Mouse (Mus musculus) heart, embryonic 12.5 days (tissue): Measurements from ENCODE around the gene Cobl. TPM values are rescaled to one million over a fixed set of nuclear protein-coding genes. Genes with fewer than 3 reads are reported as not detected.

Experiments used
- ATAC-seq: fragments of 200-750 bp; cut with Nextera tagmentation; 2 replicates; pipeline ENCODE4 v1.8.0; 2017; ENCODE audit warnings: moderate TSS enrichment, moderate library complexity; ENCODE audit not compliant: insufficient number of reproducible peaks, low FRiP score
- H3K27ac ChIP-seq: fragments of 300-500 bp; sonication (generic); 2 replicates; pipeline ENCODE4 v1.5.1; 2016; ENCODE audit warnings: mild to moderate bottlenecking, moderate library complexity; ENCODE audit not compliant: poor library complexity, severe bottlenecking
- H3K27me3 ChIP-seq: fragments of 300-500 bp; sonication (generic); replicated peaks from 2 replicates; pipeline ENCODE4 v1.6.1; 2016; ENCODE audit warnings: mild to moderate bottlenecking, moderate library complexity
- H3K36me3 ChIP-seq: fragments of 300-500 bp; sonication (generic); 2 replicates; pipeline ENCODE4 v1.6.1; 2016; ENCODE audit warnings: mild to moderate bottlenecking, moderate library complexity
- H3K4me1 ChIP-seq: fragments of 300-500 bp; sonication (generic); replicated peaks from 2 replicates; pipeline ENCODE4 v1.6.1; 2016; ENCODE audit warnings: mild to moderate bottlenecking
- H3K4me2 ChIP-seq: fragments of 300-500 bp; sonication (generic); 2 replicates; pipeline ENCODE4 v1.6.1; 2016; ENCODE audit warnings: mild to moderate bottlenecking, moderate library complexity
- H3K4me3 ChIP-seq: fragments of 300-500 bp; sonication (generic); 2 replicates; pipeline ENCODE4 v1.5.1; 2016; ENCODE audit warnings: mild to moderate bottlenecking
- H3K9ac ChIP-seq: fragments of 300-500 bp; sonication (generic); 2 replicates; pipeline ENCODE4 v1.6.1; 2016; ENCODE audit warnings: mild to moderate bottlenecking, moderate library complexity
- H3K9me3 ChIP-seq: fragments of 300-500 bp; sonication (generic); replicated peaks from 2 replicates; pipeline ENCODE4 v1.6.1; 2016; ENCODE audit warnings: mild to moderate bottlenecking, moderate library complexity
- WGBS: fragments of 180-500 bp; shearing (Covaris S2); methylation state at CpG from one replicate; pipeline ENCODE4 v1.1.7; 2016; 5-methylcytosine and 5-hydroxymethylcytosine counted together
- polyA plus RNA-seq: library from polyadenylated mRNA; unstranded; fragments of >200 nt; fragmentation: Nextera tagmentation; extraction: Ambion mirVana; gene quantifications from 2 replicates; pipeline ENCODE4 v1.2.1, GENCODE M21; 2016

Cobl gene
- polyA plus RNA-seq, 1 experiment from 2014 or later: 39.4 TPM

- 74% methylated on average over 3 of the region's 3 CpGs for WGBS
- Histone ChIP-seq H3K36me3 (no peaks in the 10 kb centered on the region), H3K27me3 (no peaks in the 10 kb centered on the region), H3K9me3 (no peaks in the 10 kb centered on the region), H3K4me1 (peaks cover 28% of the 10 kb centered on the region), H3K9ac (no peak overlapping the region), H3K27ac (no peak overlapping the region), H3K4me2 (no peak overlapping the region), H3K4me3 (no peak overlapping the region)
- ATAC-seq: no peak
Measured at GRCm38 (mm10) chr11:12420146-12420545, 44.6 kb downstream of the Cobl start.

GRCm38 (mm10) chr11:12416899-12417298, 47.9 kb downstream of the Cobl start:
- no peak overlapping the region for H3K4me3 ChIP-seq
- no peaks in the 10 kb centered on the region for H3K9me3 ChIP-seq
- H3K36me3 ChIP-seq: no peaks in the 10 kb centered on the region
- no peaks in the 10 kb centered on the region for H3K27me3 ChIP-seq
- peaks cover 19% of the 10 kb centered on the region for H3K4me1 ChIP-seq
- no peak overlapping the region for H3K9ac ChIP-seq
- ATAC-seq: no peak
- 73% methylated on average over 7 of the region's 7 CpGs for WGBS
- no peak overlapping the region for H3K4me2 ChIP-seq
- no peak overlapping the region for H3K27ac ChIP-seq

- Histone ChIP-seq H3K27me3 (no peaks in the 10 kb centered on the region), H3K4me3 (no peak overlapping the region), H3K4me2 (no peak overlapping the region), H3K27ac (no peak overlapping the region), H3K9ac (no peak overlapping the region), H3K9me3 (no peaks in the 10 kb centered on the region), H3K36me3 (no peaks in the 10 kb centered on the region), H3K4me1 (peaks cover 9% of the 10 kb centered on the region)
- ATAC-seq: no peak
- 74% methylated on average over 3 of the region's 3 CpGs for WGBS
Measured at GRCm38 (mm10) chr11:12415329-12415728, 49.4 kb downstream of the Cobl start.

GRCm38 (mm10) chr11:12411950-12412349, 52.8 kb downstream of the Cobl start:
- no peak for ATAC-seq
- H3K4me3 ChIP-seq: no peak overlapping the region
- H3K9me3 ChIP-seq: no peaks in the 10 kb centered on the region
- WGBS: 66% methylated on average over 1 of the region's 1 CpGs
- no peaks in the 10 kb centered on the region for H3K27me3 ChIP-seq
- no peak overlapping the region for H3K4me2 ChIP-seq
- H3K9ac ChIP-seq: no peak overlapping the region
- no peaks in the 10 kb centered on the region for H3K36me3 ChIP-seq
- H3K27ac ChIP-seq: no peak overlapping the region
- no peaks in the 10 kb centered on the region for H3K4me1 ChIP-seq

- no peak overlapping the region for H3K4me3 ChIP-seq
- H3K36me3 ChIP-seq: no peaks in the 10 kb centered on the region
- no peak overlapping the region for H3K4me2 ChIP-seq
- ATAC-seq: no peak
- no peaks in the 10 kb centered on the region for H3K4me1 ChIP-seq
- H3K9ac ChIP-seq: no peak overlapping the region
- H3K27ac ChIP-seq: no peak overlapping the region
- H3K9me3 ChIP-seq: no peaks in the 10 kb centered on the region
- H3K27me3 ChIP-seq: no peaks in the 10 kb centered on the region
- WGBS: 83% methylated on average over 4 of the region's 4 CpGs
Measured at GRCm38 (mm10) chr11:12411075-12411807, 53.5 kb downstream of the Cobl start.

GRCm38 (mm10) chr11:12409463-12409862, 55.3 kb downstream of the Cobl start:
- no peaks in the 10 kb centered on the region for H3K27me3 ChIP-seq
- H3K27ac ChIP-seq: no peak overlapping the region
- H3K4me2 ChIP-seq: no peak overlapping the region
- 68% methylated on average over 4 of the region's 4 CpGs for whole genome bisulfite sequencing
- H3K4me1 ChIP-seq: no peaks in the 10 kb centered on the region
- no peaks in the 10 kb centered on the region for H3K36me3 ChIP-seq
- H3K9ac ChIP-seq: no peak overlapping the region
- no peak for ATAC-seq
- H3K9me3 ChIP-seq: no peaks in the 10 kb centered on the region
- no peak overlapping the region for H3K4me3 ChIP-seq

GRCm38 (mm10) chr11:12407834-12408233, 56.9 kb downstream of the Cobl start:
- Histone ChIP-seq H3K36me3 (no peaks in the 10 kb centered on the region), H3K4me1 (no peaks in the 10 kb centered on the region), H3K4me3 (no peak overlapping the region), H3K9ac (no peak overlapping the region), H3K9me3 (no peaks in the 10 kb centered on the region), H3K4me2 (no peak overlapping the region), H3K27me3 (no peaks in the 10 kb centered on the region), H3K27ac (no peak overlapping the region)
- ATAC-seq: no peak
- WGBS: 76% methylated on average over 6 of the region's 6 CpGs

GRCm38 (mm10) chr11:12399903-12400302, 64.9 kb downstream of the Cobl start:
- Histone ChIP-seq H3K4me3 (no peak overlapping the region), H3K4me2 (no peak overlapping the region), H3K27me3 (no peaks in the 10 kb centered on the region), H3K9ac (no peak overlapping the region), H3K4me1 (peaks cover 22% of the 10 kb centered on the region), H3K36me3 (no peaks in the 10 kb centered on the region), H3K9me3 (no peaks in the 10 kb centered on the region), H3K27ac (no peak overlapping the region)
- WGBS: 81% methylated on average over 2 of the region's 2 CpGs
- ATAC-seq: no peak

GRCm38 (mm10) chr11:12396196-12396595, 68.6 kb downstream of the Cobl start:
- Histone ChIP-seq H3K36me3 (no peaks in the 10 kb centered on the region), H3K9ac (no peak overlapping the region), H3K4me2 (no peak overlapping the region), H3K4me3 (no peak overlapping the region), H3K27ac (no peak overlapping the region; the same call in 1 of the 2 replicates), H3K4me1 (peaks cover 41% of the 10 kb centered on the region), H3K9me3 (no peaks in the 10 kb centered on the region), H3K27me3 (no peaks in the 10 kb centered on the region)
- ATAC-seq: no peak

GRCm38 (mm10) chr11:12394701-12395100, 70.1 kb downstream of the Cobl start:
- Histone ChIP-seq H3K4me2 (no peak overlapping the region), H3K36me3 (no peaks in the 10 kb centered on the region), H3K9ac (no peak overlapping the region), H3K4me3 (no peak overlapping the region), H3K9me3 (no peaks in the 10 kb centered on the region), H3K27ac (peak overlapping the region; percentile 55), H3K4me1 (peaks cover 41% of the 10 kb centered on the region), H3K27me3 (no peaks in the 10 kb centered on the region)
- ATAC-seq: no peak
- 44% methylated on average over 1 of the region's 1 CpGs for whole genome bisulfite sequencing

GRCm38 (mm10) chr11:12394151-12394550, 70.6 kb downstream of the Cobl start:
- no peaks in the 10 kb centered on the region for H3K36me3 ChIP-seq
- peaks cover 41% of the 10 kb centered on the region for H3K4me1 ChIP-seq
- H3K9me3 ChIP-seq: no peaks in the 10 kb centered on the region
- no peak overlapping the region for H3K4me3 ChIP-seq
- no peak for ATAC-seq
- peak overlapping the region; percentile 64 for H3K27ac ChIP-seq
- H3K9ac ChIP-seq: no peak overlapping the region
- 36% methylated on average over 3 of the region's 3 CpGs for WGBS
- H3K27me3 ChIP-seq: no peaks in the 10 kb centered on the region
- H3K4me2 ChIP-seq: no peak overlapping the region; the same call in 1 of the 2 replicates

GRCm38 (mm10) chr11:12384826-12385225, 79.9 kb downstream of the Cobl start:
- H3K4me1 ChIP-seq: peaks cover 18% of the 10 kb centered on the region
- H3K4me3 ChIP-seq: no peak overlapping the region
- no peak overlapping the region for H3K27ac ChIP-seq
- no peak for ATAC-seq
- H3K4me2 ChIP-seq: no peak overlapping the region
- H3K9me3 ChIP-seq: no peaks in the 10 kb centered on the region
- WGBS: 63% methylated on average over 2 of the region's 2 CpGs
- no peak overlapping the region for H3K9ac ChIP-seq
- no peaks in the 10 kb centered on the region for H3K27me3 ChIP-seq
- no peaks in the 10 kb centered on the region for H3K36me3 ChIP-seq
